In the genomic region with DNA sequence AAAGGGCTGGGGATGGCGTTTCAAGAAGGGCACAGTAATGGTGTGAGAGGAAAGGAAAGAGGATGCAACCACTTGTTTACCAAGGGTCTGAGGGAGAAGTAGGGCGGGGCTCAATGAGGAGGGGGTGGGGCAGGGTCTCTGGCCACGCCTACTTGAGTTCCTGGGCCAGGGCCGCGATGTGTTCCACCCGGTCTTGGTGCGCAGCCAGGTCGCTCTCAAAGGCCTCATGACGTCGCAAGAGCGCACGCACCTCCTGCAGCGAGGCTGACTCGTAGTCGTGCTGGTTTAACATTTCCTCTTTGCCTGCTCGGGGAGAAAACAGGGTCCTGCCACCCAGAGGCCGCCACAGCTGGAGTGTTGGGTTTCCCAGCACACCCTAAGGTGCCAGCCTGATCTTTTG, we compare ENCODE assay signal across 8 mouse cellular contexts. TPM values are rescaled to one million over a fixed set of nuclear protein-coding genes. Genes with fewer than 3 reads are reported as not detected.
DNase-seq lines count a peak whose midpoint lies in the region; ATAC-seq and TF ChIP-seq lines count a peak whose summit lies in the region.

No protein-coding gene starts in this region.

- peaks cover 16% of the 10 kb centered on the region for H3K27me3 ChIP-seq in hindbrain, embryonic 10.5 days (ENCODE audit: insufficient read depth, poor library complexity, severe bottlenecking)
- no peaks in the 10 kb centered on the region for H3K27me3 ChIP-seq in hindbrain, embryonic 14.5 days (ENCODE audit: control insufficient read depth, insufficient read depth, low read length)
- H3K27me3 ChIP-seq in hindbrain, embryonic 16.5 days (replicated peaks; ENCODE audit: control insufficient read depth, insufficient read depth, low read length) = no peaks in the 10 kb centered on the region
- H3K27me3 ChIP-seq in lung, embryonic 16.5 days (ENCODE audit: control insufficient read depth, insufficient read depth, low read depth, low read length) = no peaks in the 10 kb centered on the region
- no peaks in the 10 kb centered on the region for H3K27me3 ChIP-seq in cerebellum, adult 2 months (ENCODE audit: control insufficient read depth, insufficient read depth, low read length)

- H3K36me3 ChIP-seq in hindbrain, embryonic 10.5 days = peaks cover 12% of the 10 kb centered on the region; the same call in 1 of the 2 replicates
- no peaks in the 10 kb centered on the region for H3K36me3 ChIP-seq in hindbrain, embryonic 14.5 days (replicated peaks; ENCODE audit: control insufficient read depth, insufficient read depth)
- H3K36me3 ChIP-seq in hindbrain, embryonic 16.5 days (ENCODE audit: control insufficient read depth, insufficient read depth, low read length) = 0 out of 2 replicates have a peak, but pooled peaks cover 6% of the 10 kb centered on the region
- H3K36me3 ChIP-seq in lung, embryonic 16.5 days (ENCODE audit: control insufficient read depth, insufficient read depth, low read length) = no peaks in the 10 kb centered on the region

- no peak for DNase-seq in hindbrain, embryonic 10.5 days (ENCODE audit: low spot score)
- DNase-seq in hindbrain, embryonic 14.5 days (ENCODE audit: low spot score) = no peak
- DNase-seq in adrenal gland, postnatal 36 days = peak; percentile 47 to 68
- DNase-seq in thymus, postnatal 14 days = peak; percentile 35
- no peak for DNase-seq in cerebellum, adult 2 months

- WGBS in hindbrain, embryonic 10.5 days = 8% methylated on average over 17 of the region's 17 CpGs
- WGBS in hindbrain, embryonic 14.5 days = 9% methylated on average over 17 of the region's 17 CpGs
- 6% methylated on average over 17 of the region's 17 CpGs for WGBS in hindbrain, embryonic 16.5 days
- WGBS in lung, embryonic 16.5 days = 2% methylated on average over 17 of the region's 17 CpGs
- 10% methylated on average over 17 of the region's 17 CpGs for WGBS in cerebellum, adult 2 months

- H3K9me3 ChIP-seq in hindbrain, embryonic 10.5 days = no peaks in the 10 kb centered on the region
- H3K9me3 ChIP-seq in hindbrain, embryonic 14.5 days (ENCODE audit: control insufficient read depth, low read length) = no peaks in the 10 kb centered on the region
- H3K9me3 ChIP-seq in hindbrain, embryonic 16.5 days (ENCODE audit: control insufficient read depth, low read length) = no peaks in the 10 kb centered on the region
- no peaks in the 10 kb centered on the region for H3K9me3 ChIP-seq in lung, embryonic 16.5 days (ENCODE audit: control insufficient read depth, low read length)

- peak overlapping the region; percentile 23; the same call in 1 of the 2 replicates for H3K4me3 ChIP-seq in hindbrain, embryonic 10.5 days
- H3K4me3 ChIP-seq in hindbrain, embryonic 14.5 days (replicated peaks; ENCODE audit: low read length) = no peak overlapping the region
- H3K4me3 ChIP-seq in hindbrain, embryonic 16.5 days (ENCODE audit: low read length) = no peak overlapping the region
- no peak overlapping the region for H3K4me3 ChIP-seq in lung, embryonic 16.5 days (ENCODE audit: low read length)
- H3K4me3 ChIP-seq in cerebellum, adult 2 months (replicated peaks; ENCODE audit: insufficient read depth, low read depth, low read length) = no peak overlapping the region

- no peak overlapping the region for H3K27ac ChIP-seq in hindbrain, embryonic 10.5 days
- no peak overlapping the region for H3K27ac ChIP-seq in hindbrain, embryonic 14.5 days
- no peak overlapping the region for H3K27ac ChIP-seq in hindbrain, embryonic 16.5 days (ENCODE audit: low read depth, low read length)
- no peak overlapping the region for H3K27ac ChIP-seq in lung, embryonic 16.5 days (ENCODE audit: low read length)
- no peak overlapping the region for H3K27ac ChIP-seq in cerebellum, adult 2 months (ENCODE audit: insufficient read depth, low read length)

- H3K4me1 ChIP-seq in hindbrain, embryonic 10.5 days (replicated peaks) = peaks cover 13% of the 10 kb centered on the region
- H3K4me1 ChIP-seq in hindbrain, embryonic 14.5 days (replicated peaks; ENCODE audit: control insufficient read depth, insufficient read depth, low read length) = no peaks in the 10 kb centered on the region
- no peaks in the 10 kb centered on the region for H3K4me1 ChIP-seq in hindbrain, embryonic 16.5 days (ENCODE audit: control insufficient read depth, insufficient read depth, low read depth, low read length)
- peaks cover 6% of the 10 kb centered on the region; the same call in 1 of the 2 replicates for H3K4me1 ChIP-seq in lung, embryonic 16.5 days (replicated peaks; ENCODE audit: control insufficient read depth, insufficient read depth, low read length)
- peaks cover 13% of the 10 kb centered on the region for H3K4me1 ChIP-seq in cerebellum, adult 2 months (ENCODE audit: control insufficient read depth, insufficient read depth, low read length)

- TF ChIP-seq POLR2A in cerebellum, adult 2 months (IDR thresholded peaks at IDR 0.05; ENCODE audit: borderline replicate concordance, insufficient read depth, low read length) = no peak

- no peak overlapping the region; the same call in 1 of the 2 replicates for H3K4me2 ChIP-seq in hindbrain, embryonic 14.5 days (replicated peaks)
- H3K4me2 ChIP-seq in hindbrain, embryonic 16.5 days (ENCODE audit: low read length) = no peak overlapping the region
- H3K4me2 ChIP-seq in lung, embryonic 16.5 days (ENCODE audit: low read depth, low read length) = peak overlapping the region; percentile 34

- H3K9ac ChIP-seq in hindbrain, embryonic 14.5 days = no peak overlapping the region
- H3K9ac ChIP-seq in hindbrain, embryonic 16.5 days (ENCODE audit: low read depth, low read length) = peak overlapping the region; percentile 24; the same call in 1 of the 2 replicates
- no peak overlapping the region for H3K9ac ChIP-seq in lung, embryonic 16.5 days (ENCODE audit: low read length)

- no peak for TF ChIP-seq CTCF in cerebellum, adult 2 months (IDR thresholded peaks at IDR 0.05; ENCODE audit: borderline replicate concordance, insufficient read depth, low read depth, low read length)

- ATAC-seq in hindbrain, embryonic 14.5 days (ENCODE audit: low FRiP score) = no peak
- ATAC-seq in hindbrain, embryonic 16.5 days = no peak
- ATAC-seq in lung, embryonic 16.5 days (ENCODE audit: low read depth) = peak; percentile 49
- ATAC-seq in megakaryocyte-erythroid progenitor cell, adult 5-6 weeks (replicated peaks; ENCODE audit: low FRiP score, low TSS enrichment, poor library complexity, severe bottlenecking) = no peak

RNA-seq across cellular contexts. Expression of a gene that starts 10.2 kb away (rescaled TPM):
- polyA plus RNA-seq in hindbrain, embryonic 10.5 days (2016; fragmentation: Nextera tagmentation; extraction: Ambion mirVana) = 38.8 and 52.5 TPM in 2 replicates
- polyA plus RNA-seq in hindbrain, embryonic 14.5 days (2014; fragmentation: Nextera tagmentation; extraction: Ambion mirVana) = 68.8 and 74.4 TPM in 2 replicates
- 100 to 1,000 TPM; 332 to 462 TPM for total RNA-seq in adrenal gland, postnatal 36 days (2021)
- 87.0 and 90.1 TPM in 2 replicates for polyA plus RNA-seq in hindbrain, embryonic 16.5 days (2015; fragmentation: Nextera tagmentation; extraction: Ambion mirVana)
- polyA plus RNA-seq in lung, embryonic 16.5 days (2015; fragmentation: Nextera tagmentation; extraction: Ambion mirVana) = 23.5 and 26.6 TPM in 2 replicates
- 1.3 and 2.9 TPM in 2 replicates for total RNA-seq in megakaryocyte-erythroid progenitor cell, adult 5-6 weeks (2014; fragmentation: Nextera tagmentation)
- total RNA-seq in megakaryocyte-erythroid progenitor cell, adult 5-6 weeks (2017) = 2.7 and 7.5 TPM in 2 replicates
- polyA plus RNA-seq in cerebellum, adult 2 months (2012; rRNA removed) = 211 and 216 TPM in 2 replicates

RNA-seq across cellular contexts. Expression of a gene that starts 12.6 kb away (rescaled TPM):
- 3.8 and 12.1 TPM in 2 replicates for polyA plus RNA-seq in hindbrain, embryonic 10.5 days (2016; fragmentation: Nextera tagmentation; extraction: Ambion mirVana)
- polyA plus RNA-seq in hindbrain, embryonic 14.5 days (2014; fragmentation: Nextera tagmentation; extraction: Ambion mirVana) = 2.9 and 3.2 TPM in 2 replicates
- under 1 TPM; 0.53 to 0.66 TPM for total RNA-seq in adrenal gland, postnatal 36 days (2021)
- 2.7 and 3.5 TPM in 2 replicates for polyA plus RNA-seq in hindbrain, embryonic 16.5 days (2015; fragmentation: Nextera tagmentation; extraction: Ambion mirVana)
- polyA plus RNA-seq in lung, embryonic 16.5 days (2015; fragmentation: Nextera tagmentation; extraction: Ambion mirVana) = 2.1 and 5.0 TPM in 2 replicates
- total RNA-seq in megakaryocyte-erythroid progenitor cell, adult 5-6 weeks (2014; fragmentation: Nextera tagmentation) = 2.2 and 4.0 TPM in 2 replicates
- total RNA-seq in megakaryocyte-erythroid progenitor cell, adult 5-6 weeks (2017) = 1.0 TPM in 1 of 2 replicates, not detected in the other
- polyA plus RNA-seq in cerebellum, adult 2 months (2012; rRNA removed) = 1.7 and 2.0 TPM in 2 replicates

RNA-seq across cellular contexts. Expression of a gene that starts 13.3 kb away (rescaled TPM):
- polyA plus RNA-seq in hindbrain, embryonic 10.5 days (2016; fragmentation: Nextera tagmentation; extraction: Ambion mirVana) = 17.6 and 19.5 TPM in 2 replicates
- 17.0 and 17.7 TPM in 2 replicates for polyA plus RNA-seq in hindbrain, embryonic 14.5 days (2014; fragmentation: Nextera tagmentation; extraction: Ambion mirVana)
- total RNA-seq in adrenal gland, postnatal 36 days (2021) = 10 to 100 TPM; 21.3 to 21.9 TPM
- polyA plus RNA-seq in hindbrain, embryonic 16.5 days (2015; fragmentation: Nextera tagmentation; extraction: Ambion mirVana) = 22.5 and 23.4 TPM in 2 replicates
- 8.3 and 9.4 TPM in 2 replicates for polyA plus RNA-seq in lung, embryonic 16.5 days (2015; fragmentation: Nextera tagmentation; extraction: Ambion mirVana)
- total RNA-seq in megakaryocyte-erythroid progenitor cell, adult 5-6 weeks (2014; fragmentation: Nextera tagmentation) = 16.5 and 20.3 TPM in 2 replicates
- total RNA-seq in megakaryocyte-erythroid progenitor cell, adult 5-6 weeks (2017) = 8.8 and 13.2 TPM in 2 replicates
- polyA plus RNA-seq in cerebellum, adult 2 months (2012; rRNA removed) = 36.2 and 37.0 TPM in 2 replicates

RNA-seq across cellular contexts. Expression of a gene that starts 26.0 kb away (rescaled TPM):
- polyA plus RNA-seq in hindbrain, embryonic 10.5 days (2016; fragmentation: Nextera tagmentation; extraction: Ambion mirVana) = 0.11 and 0.33 TPM in 2 replicates
- 0.71 and 0.81 TPM in 2 replicates for polyA plus RNA-seq in hindbrain, embryonic 14.5 days (2014; fragmentation: Nextera tagmentation; extraction: Ambion mirVana)
- total RNA-seq in adrenal gland, postnatal 36 days (2021) = under 1 TPM in 1 of 2 experiments, not detected in 1; 0.20 TPM
- polyA plus RNA-seq in hindbrain, embryonic 16.5 days (2015; fragmentation: Nextera tagmentation; extraction: Ambion mirVana) = 0.57 and 0.74 TPM in 2 replicates
- polyA plus RNA-seq in lung, embryonic 16.5 days (2015; fragmentation: Nextera tagmentation; extraction: Ambion mirVana) = 0.65 and 0.72 TPM in 2 replicates
- not detected in 2 replicates for total RNA-seq in megakaryocyte-erythroid progenitor cell, adult 5-6 weeks (2014; fragmentation: Nextera tagmentation)
- total RNA-seq in megakaryocyte-erythroid progenitor cell, adult 5-6 weeks (2017) = not detected in 2 replicates
- polyA plus RNA-seq in cerebellum, adult 2 months (2012; rRNA removed) = 0.62 and 0.64 TPM in 2 replicates

RNA-seq across cellular contexts. Expression of a gene that starts 26.0 kb away (rescaled TPM):
- polyA plus RNA-seq in hindbrain, embryonic 10.5 days (2016; fragmentation: Nextera tagmentation; extraction: Ambion mirVana) = 46.9 and 49.6 TPM in 2 replicates
- 31.9 and 41.4 TPM in 2 replicates for polyA plus RNA-seq in hindbrain, embryonic 14.5 days (2014; fragmentation: Nextera tagmentation; extraction: Ambion mirVana)
- total RNA-seq in adrenal gland, postnatal 36 days (2021) = 100 to 1,000 TPM; 112 to 121 TPM
- 38.4 and 43.0 TPM in 2 replicates for polyA plus RNA-seq in hindbrain, embryonic 16.5 days (2015; fragmentation: Nextera tagmentation; extraction: Ambion mirVana)
- polyA plus RNA-seq in lung, embryonic 16.5 days (2015; fragmentation: Nextera tagmentation; extraction: Ambion mirVana) = 53.7 and 60.1 TPM in 2 replicates
- 75.1 and 81.3 TPM in 2 replicates for total RNA-seq in megakaryocyte-erythroid progenitor cell, adult 5-6 weeks (2014; fragmentation: Nextera tagmentation)
- 47.7 and 59.0 TPM in 2 replicates for total RNA-seq in megakaryocyte-erythroid progenitor cell, adult 5-6 weeks (2017)
- 49.5 and 52.7 TPM in 2 replicates for polyA plus RNA-seq in cerebellum, adult 2 months (2012; rRNA removed)

Comparison
In these comparisons a context has a peak if more than half of its experiments do, and no peak if none do; other contexts are left out.
1. DNase-seq: peak in adrenal gland, postnatal 36 days (2 of 2) and thymus, postnatal 14 days (single experiment); none in hindbrain, embryonic 10.5 days (single experiment), hindbrain, embryonic 14.5 days (single experiment) and cerebellum, adult 2 months (0 of 2).